Mouse (Mus musculus) MEL (cell line): ENCODE results near the gene Zdhhc7. TPM values are rescaled to one million over a fixed set of nuclear protein-coding genes. Genes with fewer than 3 reads are reported as not detected.

Experiments used
- DNase-seq: peaks from one replicate; pipeline ENCODE4 v3.0.0; 2011; ENCODE audit warnings: low read depth, low spot score
- H3K27ac ChIP-seq: 2 replicates; pipeline ENCODE4 v1.5.1; 2012; ENCODE audit warnings: low read depth, mild to moderate bottlenecking, control low read depth, low read length, moderate library complexity; ENCODE audit not compliant: control insufficient read depth
- H3K27me3 ChIP-seq, 2 experiments: fragments of 150-350 bp in 1 of 2; sonication (generic) in 1 of 2; 2 replicates each; pipeline ENCODE4 v1.6.1; 2012; ENCODE audit warnings: low read length in 2 of 2, mild to moderate bottlenecking in 2 of 2, improper control_type of control experiment in 1 of 2, moderate library complexity in 1 of 2; ENCODE audit not compliant: insufficient read depth in 2 of 2, control insufficient read depth in 1 of 2
- H3K36me3 ChIP-seq, 2 experiments: 2 replicates each; pipeline ENCODE4 v1.6.1; 2012 to 2014; ENCODE audit warnings: low read length in 2 of 2, improper control_type of control experiment in 1 of 2, inconsistent platforms in 1 of 2, mild to moderate bottlenecking in 1 of 2; ENCODE audit not compliant: insufficient read depth in 2 of 2, control insufficient read depth in 1 of 2
- H3K4me1 ChIP-seq, 2 experiments: fragments of 150-350 bp in 1 of 2; sonication (generic) in 1 of 2; 2 replicates each; pipeline ENCODE4 v1.6.1; 2012; ENCODE audit warnings: low read length in 2 of 2, improper control_type of control experiment in 1 of 2, mild to moderate bottlenecking in 1 of 2; ENCODE audit not compliant: insufficient read depth in 2 of 2, control insufficient read depth in 1 of 2
- H3K4me3 ChIP-seq, 2 experiments: fragments of 150-350 bp in 1 of 2; sonication (generic) in 1 of 2; 2 replicates each; pipeline ENCODE4 v1.5.1; 2012; ENCODE audit warnings: low read depth in 2 of 2, low read length in 2 of 2, mild to moderate bottlenecking in 2 of 2, moderate library complexity in 2 of 2, control low read depth in 1 of 2, improper control_type of control experiment in 1 of 2; ENCODE audit not compliant: control insufficient read depth in 1 of 2, insufficient read depth in 1 of 2
- H3K79me2 ChIP-seq: 2 replicates; pipeline ENCODE4 v1.6.1; 2012; ENCODE audit warnings: mild to moderate bottlenecking, low read length, moderate library complexity; ENCODE audit not compliant: control insufficient read depth, poor library complexity, insufficient read depth
- H3K9ac ChIP-seq: 2 replicates; pipeline ENCODE4 v1.6.1; 2012; ENCODE audit warnings: low read depth, mild to moderate bottlenecking, control low read depth, low read length, moderate library complexity; ENCODE audit not compliant: control insufficient read depth, poor library complexity, severe bottlenecking
- H3K9me3 ChIP-seq: fragments of 150-350 bp; sonication (generic); replicated peaks from 2 replicates; pipeline ENCODE4 v1.6.1; 2012; ENCODE audit warnings: mild to moderate bottlenecking, low read length, improper control_type of control experiment, moderate library complexity; ENCODE audit not compliant: insufficient read depth
- CHD2 ChIP-seq: IDR thresholded peaks from 2 replicates; pipeline ENCODE4 v1.6.1; 2011; ENCODE audit warnings: low read length, improper control_type of control experiment
- ETS1 ChIP-seq: IDR thresholded peaks from 2 replicates; pipeline ENCODE4 v1.6.1; 2012; ENCODE audit warnings: low read depth, mild to moderate bottlenecking, inconsistent platforms, low read length, improper control_type of control experiment, moderate library complexity
- JUND ChIP-seq: IDR thresholded peaks from 2 replicates; pipeline ENCODE4 v1.6.1; 2011; ENCODE audit warnings: low read depth, mild to moderate bottlenecking, improper control_type of control experiment, low read length
- KAT2A ChIP-seq: conservative IDR thresholded peaks from 2 replicates; pipeline ENCODE4 v1.6.1; 2012; ENCODE audit warnings: low read depth, low read length, improper control_type of control experiment, inconsistent platforms
- MXI1 ChIP-seq: IDR thresholded peaks from 2 replicates; pipeline ENCODE4 v1.6.1; 2011; ENCODE audit warnings: mild to moderate bottlenecking, low read depth, low read length, improper control_type of control experiment
- POLR2A ChIP-seq, 2 experiments: IDR thresholded peaks; 2 replicates each; pipeline ENCODE4 v1.6.1; 2011 to 2012; ENCODE audit warnings: low read length in 2 of 2, mild to moderate bottlenecking in 2 of 2, control low read depth in 1 of 2, improper control_type of control experiment in 1 of 2, low read depth in 1 of 2, moderate library complexity in 1 of 2; ENCODE audit not compliant: control insufficient read depth in 1 of 2, insufficient read depth in 1 of 2, poor library complexity in 1 of 2
- POLR2AphosphoS5 ChIP-seq: IDR thresholded peaks from 2 replicates; pipeline ENCODE4 v1.6.1; 2012; ENCODE audit warnings: low read depth, borderline replicate concordance, mild to moderate bottlenecking, inconsistent platforms, low read length, moderate library complexity, mixed read lengths
- USF2 ChIP-seq, 2 experiments: IDR thresholded peaks; 2 replicates each; pipeline ENCODE4 v1.6.1; 2011 to 2012; ENCODE audit warnings: improper control_type of control experiment in 2 of 2, low read length in 2 of 2, borderline replicate concordance in 1 of 2, inconsistent platforms in 1 of 2, low read depth in 1 of 2, mild to moderate bottlenecking in 1 of 2; ENCODE audit not compliant: insufficient read depth in 1 of 2
- polyA plus RNA-seq, 2 experiments: library from polyadenylated mRNA; stranded (reverse) in 1 of 2; unstranded in 1 of 2; fragments of >175 nt in 1 of 2; fragments of >200 nt in 1 of 2; gene quantifications; 2 replicates each; pipeline versions ENCODE4 v1.2.1 to v1.2.4; 2012; ENCODE audit warnings: low replicate concordance in 2 of 2, low read depth in 1 of 2; ENCODE audit not compliant: insufficient read length in 2 of 2, insufficient read depth in 1 of 2, missing spikeins in 1 of 2
- total RNA-seq: library from RNA; depleted of rRNA; stranded (reverse); fragments of 300-350 nt; gene quantifications from 2 replicates; pipeline ENCODE4 v1.2.3, GENCODE M21; 2012

Zdhhc7 gene
- total and polyA plus RNA-seq, 3 experiments: 51.0 to 126 (median 54.4) TPM

- Histone ChIP-seq H3K79me2 (no peaks in the 10 kb centered on the region), H3K4me3 (no peak overlapping the region), H3K4me1 (peaks cover 0 to 5% of the 10 kb centered on the region in 2 experiments; a peak in 2 of 4 replicates), H3K27ac (no peak overlapping the region), H3K9ac (no peak overlapping the region), H3K9me3 (no peaks in the 10 kb centered on the region), H3K27me3 (0 out of 4 replicates have a peak, but pooled peaks cover 0 to 2% of the 10 kb centered on the region in 2 experiments), H3K36me3 (no peaks in the 10 kb centered on the region)
- TF ChIP-seq JUND: no peak
- DNase-seq: no peak
These were observed 18.1 kb upstream of the Zdhhc7 start for GRCm38 (mm10) chr8:120119429-120119828.

- Histone ChIP-seq H3K79me2 (no peaks in the 10 kb centered on the region), H3K27ac (no peak overlapping the region), H3K4me3 (no peak overlapping the region), H3K36me3 (no peaks in the 10 kb centered on the region), H3K27me3 (0 out of 4 replicates have a peak, but pooled peaks cover 0 to 2% of the 10 kb centered on the region in 2 experiments), H3K9ac (no peak overlapping the region), H3K9me3 (no peaks in the 10 kb centered on the region), H3K4me1 (peaks cover 0 to 6% of the 10 kb centered on the region in 2 experiments; a peak in 2 of 4 replicates)
- no peak for DNase-seq
- no peak for TF ChIP-seq USF2 (IDR thresholded peaks at IDR 0.05; ENCODE audit: borderline replicate concordance in 1 of 2, insufficient read depth in 1 of 2, low read depth in 1 of 2, low read length in 2 of 2)
These were observed 17.6 kb upstream of the Zdhhc7 start for GRCm38 (mm10) chr8:120118847-120119246.

GRCm38 (mm10) chr8:120118162-120118561 lies 16.9 kb upstream of the Zdhhc7 start:
- TF ChIP-seq KAT2A: no peak
- TF ChIP-seq POLR2AphosphoS5: no peak
- no peak for TF ChIP-seq ETS1
- H3K36me3 ChIP-seq: peaks cover 0 to 1% of the 10 kb centered on the region in 2 experiments; a peak in 2 of 4 replicates
- H3K9ac ChIP-seq: no peak overlapping the region
- no peak overlapping the region for H3K27ac ChIP-seq
- DNase-seq: no peak
- no peaks in the 10 kb centered on the region for H3K9me3 ChIP-seq
- H3K4me3 ChIP-seq: no peak overlapping the region
- 0 out of 4 replicates have a peak, but pooled peaks cover 0 to 2% of the 10 kb centered on the region in 2 experiments for H3K27me3 ChIP-seq
- H3K4me1 ChIP-seq: peaks cover 0 to 8% of the 10 kb centered on the region in 2 experiments; a peak in 2 of 4 replicates
- no peaks in the 10 kb centered on the region; the same call in 1 of the 2 replicates for H3K79me2 ChIP-seq

- Histone ChIP-seq H3K9ac (no peak overlapping the region), H3K36me3 (peaks cover 0 to 11% of the 10 kb centered on the region in 2 experiments; a peak in 2 of 4 replicates), H3K4me3 (no peak overlapping the region), H3K4me1 (peaks cover 7 to 19% of the 10 kb centered on the region in 2 experiments), H3K9me3 (no peaks in the 10 kb centered on the region), H3K27me3 (0 out of 4 replicates have a peak, but pooled peaks cover 0 to 2% of the 10 kb centered on the region in 2 experiments), H3K27ac (no peak overlapping the region), H3K79me2 (no peaks in the 10 kb centered on the region; the same call in 1 of the 2 replicates)
- DNase-seq: no peak
- TF ChIP-seq JUND (no peak), CHD2 (no peak), MXI1 (no peak), POLR2A (IDR thresholded peaks at IDR 0.05; ENCODE audit: control insufficient read depth in 1 of 2, insufficient read depth in 1 of 2, low read depth in 1 of 2, low read length in 2 of 2, poor library complexity in 1 of 2) (no peak)
These were observed 15.3 kb upstream of the Zdhhc7 start for GRCm38 (mm10) chr8:120116600-120116999.
